Comparison of ENCODE assay signal across 8 mouse cellular contexts in genomic region chrX:44367646-44368521, GRCm38 (mm10). TPM values are rescaled to one million over a fixed set of nuclear protein-coding genes. Genes with fewer than 3 reads are reported as not detected.
A peak's percentile ranks its signal among the peaks of the same experiment; 100 is the strongest.
DNase-seq lines count a peak whose midpoint lies in the region; ATAC-seq and TF ChIP-seq lines count a peak whose summit lies in the region.

Gene Dcaf12l2 (minus strand): TSS chrX:44368342.

- no peak for TF ChIP-seq POLR2A in kidney, adult 2 months (IDR thresholded peaks at IDR 0.05; ENCODE audit: low read depth, low read length)

- peak; percentile 39; the same call in 1 of the 2 replicates for ATAC-seq in megakaryocyte progenitor cell, adult 5-6 weeks (replicated peaks; ENCODE audit: poor library complexity)
- ATAC-seq in stomach, embryonic 14.5 days (ENCODE audit: insufficient number of reproducible peaks, insufficient read depth, low FRiP score, low read depth) = peak; percentile 89
- no peak for ATAC-seq in CD4-positive, CD25-positive, alpha-beta regulatory T cell, adult 4 months

- H3K4me3 ChIP-seq in kidney, adult 2 months (ENCODE audit: insufficient read depth, low read depth, low read length) = peak within 1 kb of the TSS; percentile 15; the same call in 1 of the 2 replicates
- H3K4me3 ChIP-seq in stomach, embryonic 14.5 days (ENCODE audit: low read depth, low read length) = peak within 1 kb of the TSS; percentile 46

- peak within 1 kb of the TSS; percentile 49 for H3K4me2 ChIP-seq in stomach, embryonic 14.5 days (replicated peaks; ENCODE audit: low read depth, low read length)

- H3K9me3 ChIP-seq in stomach, embryonic 14.5 days (ENCODE audit: control insufficient read depth, low read depth, low read length) = no peaks in the 10 kb centered on the region

- no peaks in the 10 kb centered on the region for H3K4me1 ChIP-seq in kidney, adult 2 months (ENCODE audit: control insufficient read depth, insufficient read depth, low read length)
- H3K4me1 ChIP-seq in stomach, embryonic 14.5 days (ENCODE audit: control insufficient read depth, insufficient read depth, low read length) = no peaks in the 10 kb centered on the region

- H3K36me3 ChIP-seq in kidney, adult 2 months (ENCODE audit: control insufficient read depth, insufficient read depth, low read length) = no peaks in the 10 kb centered on the region
- H3K36me3 ChIP-seq in stomach, embryonic 14.5 days (ENCODE audit: control insufficient read depth, insufficient read depth, low read length) = no peaks in the 10 kb centered on the region

- no peak within 1 kb of the TSS for H3K27ac ChIP-seq in kidney, adult 2 months (ENCODE audit: insufficient read depth, low read depth, low read length)
- H3K27ac ChIP-seq in stomach, embryonic 14.5 days (ENCODE audit: low read length) = no peak within 1 kb of the TSS

- H3K9ac ChIP-seq in stomach, embryonic 14.5 days (replicated peaks; ENCODE audit: low read depth, low read length) = peak within 1 kb of the TSS; percentile 33; the same call in 1 of the 2 replicates

- H3K27me3 ChIP-seq in kidney, adult 2 months (replicated peaks; ENCODE audit: control insufficient read depth, insufficient read depth, low read length) = no peaks in the 10 kb centered on the region
- H3K27me3 ChIP-seq in stomach, embryonic 14.5 days (ENCODE audit: control insufficient read depth, insufficient read depth, low read length) = no peaks in the 10 kb centered on the region

- WGBS in kidney, adult 2 months = 5% methylated on average over 45 of the region's 57 CpGs
- WGBS in stomach, embryonic 14.5 days = 19% methylated on average over 52 of the region's 57 CpGs

- no peak for TF ChIP-seq CTCF in kidney, adult 2 months (conservative IDR thresholded peaks at IDR 0.05; ENCODE audit: insufficient read depth, insufficient read length, low read depth, low read length)

- no peak for DNase-seq in kidney, adult 2 months
- DNase-seq in kidney, adult 11 months = no peak
- peak; percentile 15 to 39 for DNase-seq in cerebellum, postnatal 10 days
- peak; percentile 4 to 6 for DNase-seq in frontal cortex, postnatal 25 days (ENCODE audit: low spot score in 2 of 2)
- peak; percentile 12 to 22 for DNase-seq in layer of hippocampus, postnatal 10 days (ENCODE audit: low spot score in 2 of 2)

RNA-seq across cellular contexts. Expression of gene Dcaf12l2, which starts in this region (rescaled TPM):
- polyA plus RNA-seq in kidney, adult 2 months (2012; rRNA removed) = 0.03 TPM in 1 of 2 replicates, not detected in the other
- 1 to 10 TPM; 3.2 to 3.6 TPM for total RNA-seq in layer of hippocampus, postnatal 10 days (2021)
- total RNA-seq in megakaryocyte progenitor cell, adult 5-6 weeks (2015) = not detected in 2 replicates
- not detected in 2 replicates for total RNA-seq in megakaryocyte progenitor cell, adult 5-6 weeks (2017)
- polyA plus RNA-seq in stomach, embryonic 14.5 days (2014; fragmentation: Nextera tagmentation; extraction: Ambion mirVana) = 3.7 and 4.8 TPM in 2 replicates
- polyA plus RNA-seq in CD4-positive, CD25-positive, alpha-beta regulatory T cell, adult 4 months (2017; shearing (Covaris generic)) = not detected

Comparison
In these comparisons a context has a peak if more than half of its experiments do, and no peak if none do; other contexts are left out.
1. RNA of gene Dcaf12l2 (total RNA-seq): 3.2 to 3.6 TPM in layer of hippocampus, postnatal 10 days; not detected in megakaryocyte progenitor cell, adult 5-6 weeks; every median in the first group is over 4 times any median in the second.
2. Peak in ATAC-seq in megakaryocyte progenitor cell, adult 5-6 weeks; RNA of the gene not detected or under 1 TPM.
3. DNase-seq: peak in cerebellum, postnatal 10 days (2 of 2), frontal cortex, postnatal 25 days (2 of 2) and layer of hippocampus, postnatal 10 days (2 of 2); none in kidney, adult 2 months (single experiment) and kidney, adult 11 months (single experiment).